8 mouse cellular contexts compared by ENCODE assay signal in the genomic region with DNA sequence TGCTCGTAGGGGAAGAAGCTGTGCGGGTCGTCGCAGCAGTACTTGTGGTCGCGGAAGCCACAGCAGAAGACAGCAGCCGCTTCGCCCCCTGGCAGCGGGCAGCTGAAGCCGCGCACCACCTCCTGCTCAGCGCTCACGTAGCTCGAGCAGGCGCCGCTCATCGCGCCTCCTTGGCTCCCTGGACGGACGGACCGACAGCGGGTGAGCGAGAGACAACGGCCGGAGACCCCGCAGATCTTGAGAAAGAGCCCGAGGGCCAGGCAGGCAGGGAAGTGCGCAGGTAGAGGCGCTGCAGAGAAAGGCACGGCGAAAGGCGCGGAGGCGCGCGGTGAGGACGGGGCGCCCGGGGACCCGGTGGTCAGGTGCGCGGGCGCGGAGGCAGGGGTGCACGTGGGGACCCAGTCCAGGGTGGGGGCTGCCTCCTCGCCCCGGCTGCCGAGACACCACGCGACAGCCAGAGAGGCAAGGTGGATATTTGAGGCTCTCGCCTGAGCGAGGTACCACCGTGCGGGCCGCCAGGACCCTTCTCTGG. TPM values are rescaled to one million over a fixed set of nuclear protein-coding genes. Genes with fewer than 3 reads are reported as not detected.
A peak's percentile ranks its signal among the peaks of the same experiment; 100 is the strongest.
DNase-seq lines count a peak whose midpoint lies in the region; ATAC-seq lines count a peak whose summit lies in the region.

TSS of gene Shisal2a (minus strand) at position 167 of the 532 bp plus-strand sequence.

- no peak for DNase-seq in heart, adult 11 months
- peak; percentile 63 for DNase-seq in ZHBTc4 (ENCODE audit: low read depth, low spot score)
- DNase-seq in liver, embryonic 11.5 days (ENCODE audit: low spot score) = no peak
- DNase-seq in retina, postnatal 1 day = peak; percentile 63
- DNase-seq in right cerebral cortex, postnatal 4 days = no peak
- no peak for DNase-seq in gastrocnemius, adult 8-10 months (ENCODE audit: low spot score in 2 of 2)

- H3K9me3 ChIP-seq in heart, embryonic 11.5 days (replicated peaks; ENCODE audit: control insufficient read depth, low read length) = no peaks in the 10 kb centered on the region
- no peaks in the 10 kb centered on the region for H3K9me3 ChIP-seq in heart, embryonic 15.5 days (replicated peaks)
- no peaks in the 10 kb centered on the region for H3K9me3 ChIP-seq in liver, embryonic 11.5 days (ENCODE audit: control insufficient read depth, low read length)

- H3K4me1 ChIP-seq in heart, embryonic 11.5 days (ENCODE audit: control insufficient read depth, insufficient read depth, low read length) = peaks cover 12% of the 10 kb centered on the region; the same call in 1 of the 2 replicates
- H3K4me1 ChIP-seq in heart, embryonic 15.5 days (replicated peaks) = peaks cover 14% of the 10 kb centered on the region
- H3K4me1 ChIP-seq in liver, embryonic 11.5 days (replicated peaks; ENCODE audit: control insufficient read depth, insufficient read depth, low read length) = peaks cover 14% of the 10 kb centered on the region

- peak within 1 kb of the TSS; percentile 91 for H3K4me2 ChIP-seq in heart, embryonic 11.5 days
- H3K4me2 ChIP-seq in heart, embryonic 15.5 days = peak within 1 kb of the TSS; percentile 92
- H3K4me2 ChIP-seq in liver, embryonic 11.5 days = peak within 1 kb of the TSS; percentile 74

- no peak for ATAC-seq in heart, embryonic 11.5 days (replicated peaks; ENCODE audit: insufficient number of reproducible peaks, low FRiP score, low TSS enrichment)
- ATAC-seq in heart, embryonic 15.5 days (replicated peaks; ENCODE audit: insufficient number of reproducible peaks, insufficient read depth, low FRiP score, low read depth) = peak; percentile 44; the same call in 1 of the 2 replicates
- ATAC-seq in liver, embryonic 11.5 days (replicated peaks; ENCODE audit: low FRiP score) = 0 out of 2 replicates have a peak, but pooled peaks have one; percentile 24

- H3K9ac ChIP-seq in heart, embryonic 11.5 days (ENCODE audit: low read depth, low read length) = peak within 1 kb of the TSS; percentile 76
- peak within 1 kb of the TSS; percentile 63 for H3K9ac ChIP-seq in heart, embryonic 15.5 days
- H3K9ac ChIP-seq in liver, embryonic 11.5 days (ENCODE audit: low read depth, low read length) = peak within 1 kb of the TSS; percentile 50

- peak within 1 kb of the TSS; percentile 49 for H3K4me3 ChIP-seq in heart, embryonic 11.5 days (ENCODE audit: low read depth, low read length)
- peak within 1 kb of the TSS; percentile 59 for H3K4me3 ChIP-seq in heart, embryonic 15.5 days
- peak within 1 kb of the TSS; percentile 51 for H3K4me3 ChIP-seq in liver, embryonic 11.5 days (ENCODE audit: low read depth, low read length)

- no peak within 1 kb of the TSS; the same call in 1 of the 2 replicates for H3K27ac ChIP-seq in heart, embryonic 11.5 days (ENCODE audit: low read depth, low read length)
- H3K27ac ChIP-seq in heart, embryonic 15.5 days = no peak within 1 kb of the TSS
- H3K27ac ChIP-seq in liver, embryonic 11.5 days (ENCODE audit: low read depth, low read length) = no peak within 1 kb of the TSS

- no peaks in the 10 kb centered on the region for H3K36me3 ChIP-seq in heart, embryonic 11.5 days (ENCODE audit: control insufficient read depth, insufficient read depth, low read length)
- no peaks in the 10 kb centered on the region for H3K36me3 ChIP-seq in heart, embryonic 15.5 days
- no peaks in the 10 kb centered on the region for H3K36me3 ChIP-seq in liver, embryonic 11.5 days (ENCODE audit: control insufficient read depth, insufficient read depth, low read length)

- 2% methylated on average over 51 of the region's 55 CpGs for WGBS in heart, embryonic 11.5 days (ENCODE audit: insufficient replicate concordance)
- WGBS in heart, embryonic 15.5 days = 3% methylated on average over 52 of the region's 55 CpGs
- WGBS in liver, embryonic 11.5 days = 3% methylated on average over 55 of the region's 55 CpGs

- peaks cover 4% of the 10 kb centered on the region; the same call in 1 of the 2 replicates for H3K27me3 ChIP-seq in heart, embryonic 11.5 days (ENCODE audit: control insufficient read depth, insufficient read depth, low read length)
- peaks cover 25% of the 10 kb centered on the region for H3K27me3 ChIP-seq in heart, embryonic 15.5 days
- peaks cover 58% of the 10 kb centered on the region for H3K27me3 ChIP-seq in liver, embryonic 11.5 days (replicated peaks; ENCODE audit: control insufficient read depth, insufficient read depth, low read length)

RNA-seq across cellular contexts. Expression of gene Shisal2a, which starts in this region (rescaled TPM):
- polyA plus RNA-seq in heart, embryonic 11.5 days (2014; fragmentation: Nextera tagmentation; extraction: Ambion mirVana) = 1.3 and 2.2 TPM in 2 replicates
- polyA plus RNA-seq in heart, embryonic 15.5 days (2015; fragmentation: Nextera tagmentation; extraction: Ambion mirVana) = 1.2 and 1.3 TPM in 2 replicates
- 1.0 and 1.9 TPM in 2 replicates for polyA plus RNA-seq in liver, embryonic 11.5 days (2014; fragmentation: Nextera tagmentation; extraction: Ambion mirVana)
- total RNA-seq in gastrocnemius, adult 8-10 months (2022) = not detected

Comparison
In these comparisons a context has a peak if more than half of its experiments do, and no peak if none do; other contexts are left out.
1. DNase-seq: peak in ZHBTc4 (single experiment) and retina, postnatal 1 day (single experiment); none in heart, adult 11 months (single experiment), liver, embryonic 11.5 days (single experiment), right cerebral cortex, postnatal 4 days (single experiment) and gastrocnemius, adult 8-10 months (0 of 2).
2. Peak in every context shown above with its lines, with median percentiles within 50 percentile points of each other: H3K4me2 ChIP-seq, H3K4me3 ChIP-seq and H3K9ac ChIP-seq.